In the genomic region with DNA sequence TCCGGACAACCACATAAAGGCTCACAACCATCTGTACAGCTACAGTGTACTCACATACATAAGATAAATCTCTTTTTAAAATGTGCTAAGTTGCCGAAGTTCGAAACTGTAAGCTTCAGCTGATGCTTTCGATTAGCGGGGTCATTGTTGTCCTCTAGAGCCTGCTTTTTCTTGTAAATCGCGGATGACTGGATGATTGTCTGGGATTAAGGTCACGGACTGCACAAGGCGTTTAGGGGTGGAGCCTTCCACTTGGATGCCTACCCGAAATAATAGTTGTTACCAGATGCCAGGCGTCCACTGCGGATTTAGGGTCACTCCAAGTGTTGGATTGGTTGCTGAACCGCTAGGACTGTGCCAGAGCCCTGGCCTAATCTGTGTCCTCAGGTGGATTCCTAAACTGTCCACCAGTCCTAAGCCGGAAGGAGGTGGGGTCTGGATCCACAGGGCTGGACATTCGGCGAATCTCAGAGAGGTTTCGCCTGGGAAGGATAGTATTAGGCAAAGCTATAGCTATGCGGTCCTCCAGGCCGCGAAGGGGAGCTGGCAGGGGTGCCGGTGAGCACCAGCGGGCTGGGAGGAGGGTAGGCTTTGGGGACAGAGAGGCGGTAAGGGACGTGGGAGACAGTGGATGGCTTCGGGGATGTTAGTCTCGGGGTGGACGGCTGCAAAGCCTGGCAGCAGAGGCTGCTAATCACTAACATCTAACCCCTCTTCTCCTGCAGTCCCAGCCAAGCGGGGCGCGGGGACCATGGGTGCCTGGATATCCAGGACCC, we compare ENCODE assay signal across 8 mouse cellular contexts. TPM values are rescaled to one million over a fixed set of nuclear protein-coding genes. Genes with fewer than 3 reads are reported as not detected.
DNase-seq lines count a peak whose midpoint lies in the region; ATAC-seq lines count a peak whose summit lies in the region.

A gene (plus strand): TSS at position 305 of the 776 bp plus-strand sequence.

- DNase-seq in adrenal gland, postnatal 14 days, result peak; percentile 24
- no peak for DNase-seq in adrenal gland, adult 8-10 months
- DNase-seq in thymus, postnatal 0 days (ENCODE audit: low spot score), result no peak
- DNase-seq in thymus, postnatal 36 days, result no peak
- peak; percentile 7 for DNase-seq in heart, postnatal 4 days
- DNase-seq in left cerebral cortex, postnatal 14 days (ENCODE audit: low spot score in 2 of 2), result peak; percentile 32 to 40
- peak; percentile 43 for DNase-seq in neural tube, embryonic 10.5 days (ENCODE audit: extremely low spot score, low spot score)

- no peak for ATAC-seq in megakaryocyte progenitor cell, adult 5-6 weeks (replicated peaks; ENCODE audit: poor library complexity)

- intact Hi-C loops in left cerebral cortex, postnatal 14 days (cut with DNase I), result no loop called here

RNA-seq across cellular contexts. Expression of the gene that starts here (rescaled TPM):
- total RNA-seq in adrenal gland, postnatal 14 days (2021), result 0.63 and 2.6 TPM in 2 replicates
- total RNA-seq in adrenal gland, adult 8-10 months (2022), result 1 to 10 TPM; 2.5 to 3.4 (median 3.1) TPM
- polyA plus RNA-seq in thymus, postnatal 0 days (2015; fragmentation: Nextera tagmentation; extraction: Ambion mirVana), result 15.7 and 16.3 TPM in 2 replicates
- total RNA-seq in heart, postnatal 4 days (2021), result 1 to 10 TPM; 2.2 TPM
- total RNA-seq in left cerebral cortex, postnatal 14 days (2021), result 10 to 100 TPM; 16.9 to 19.9 TPM
- total RNA-seq in megakaryocyte progenitor cell, adult 5-6 weeks (2015), result 1.1 and 1.4 TPM in 2 replicates
- total RNA-seq in megakaryocyte progenitor cell, adult 5-6 weeks (2017), result 0.24 and 0.75 TPM in 2 replicates

Comparison
In these comparisons a context has a peak if more than half of its experiments do, and no peak if none do; other contexts are left out.
1. DNase-seq: peak in adrenal gland, postnatal 14 days (single experiment), heart, postnatal 4 days (single experiment), left cerebral cortex, postnatal 14 days (2 of 2) and neural tube, embryonic 10.5 days (single experiment); none in adrenal gland, adult 8-10 months (single experiment), thymus, postnatal 0 days (single experiment) and thymus, postnatal 36 days (0 of 2).